Mouse (Mus musculus): Measurements from ENCODE around the gene Glipr1l1. TPM values are rescaled to one million over a fixed set of nuclear protein-coding genes. Genes with fewer than 3 reads are reported as not detected.
"Not testable (repeated sequence)": the region's sequence is repeated elsewhere in the genome, so short reads cannot be mapped to it uniquely, and the experiment has no call there.

Gene Glipr1l1
- polyA plus RNA-seq (2016; fragmentation: Nextera tagmentation; extraction: Ambion mirVana) = not detected in 2 replicates

GRCm38 (mm10) chr10:112059702-112060582, at the start of gene Glipr1l1:
TSS of gene Glipr1l1 (plus strand) at chr10:112060189.
- no peaks in the 10 kb centered on the region for H3K9me3 ChIP-seq
- no peaks in the 10 kb centered on the region for H3K36me3 ChIP-seq
- peak; percentile 72 for DNase-seq (ENCODE audit: low spot score)
- no peak within 1 kb of the TSS for H3K4me3 ChIP-seq
- no peak within 1 kb of the TSS for H3K27ac ChIP-seq
- WGBS = 45% methylated on average over 14 of the region's 14 CpGs
- H3K4me1 ChIP-seq (replicated peaks) = no peaks in the 10 kb centered on the region
- H3K27me3 ChIP-seq (ENCODE audit: insufficient read depth, poor library complexity, severe bottlenecking) = no peaks in the 10 kb centered on the region

- Histone ChIP-seq H3K4me1 (replicated peaks) (no peaks in the 10 kb centered on the region), H3K4me3 (no peak overlapping the region), H3K36me3 (no peaks in the 10 kb centered on the region), H3K27me3 (ENCODE audit: insufficient read depth, poor library complexity, severe bottlenecking) (no peaks in the 10 kb centered on the region), H3K9me3 (no peaks in the 10 kb centered on the region), H3K27ac (no peak overlapping the region)
- WGBS = 78% methylated on average over 2 of the region's 2 CpGs
- DNase-seq (ENCODE audit: low spot score) = no peak
Observed at GRCm38 (mm10) chr10:112023585-112023984, 36.4 kb upstream of the Glipr1l1 start.

DNA sequence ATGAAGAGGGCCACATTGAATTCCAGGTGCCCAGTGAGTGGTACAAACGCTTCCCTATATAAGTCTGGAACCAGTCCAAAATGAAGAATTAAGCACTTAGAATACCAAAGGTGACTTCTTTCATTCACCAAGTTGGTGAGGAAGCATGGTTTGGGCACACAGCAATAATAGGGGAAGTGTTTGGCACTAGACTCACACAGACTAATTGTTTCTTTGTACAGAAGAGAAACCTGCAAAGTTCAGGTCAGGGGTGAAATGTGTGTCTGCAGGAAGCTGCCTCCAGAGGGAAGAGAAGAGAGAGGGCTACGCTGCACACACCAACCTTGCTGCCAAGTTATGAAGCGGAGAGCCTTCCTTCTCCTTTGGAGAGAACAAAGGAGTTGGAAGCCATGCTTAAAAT, 31.3 kb upstream of the Glipr1l1 start:
- not testable (repeated sequence) for H3K4me1 ChIP-seq (replicated peaks); H3K36me3 ChIP-seq; H3K9me3 ChIP-seq; H3K27ac ChIP-seq; DNase-seq (ENCODE audit: low spot score); H3K27me3 ChIP-seq (ENCODE audit: insufficient read depth, poor library complexity, severe bottlenecking); H3K4me3 ChIP-seq
- WGBS = 79% methylated on average over 3 of the region's 3 CpGs

DNA sequence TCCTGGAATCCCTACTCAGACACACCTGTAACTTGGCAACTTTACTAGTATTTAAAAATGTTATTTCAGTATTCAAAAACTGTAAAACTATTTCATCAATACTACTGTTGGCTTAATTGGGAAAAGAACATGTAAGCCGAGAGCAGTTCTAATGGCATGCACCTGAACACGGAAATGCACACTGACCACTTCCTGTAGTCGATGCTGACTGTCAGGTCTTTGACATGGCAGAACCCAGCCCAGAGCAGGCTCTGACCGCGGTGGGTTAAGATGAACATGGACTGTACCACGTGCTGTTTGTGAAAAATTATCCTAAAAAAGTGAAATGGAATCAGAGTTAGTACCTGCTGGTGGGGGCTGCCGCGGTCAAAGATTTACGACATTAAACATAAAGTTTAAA, 16.5 kb upstream of the Glipr1l1 start:
- not testable (repeated sequence) for DNase-seq (ENCODE audit: low spot score); H3K27me3 ChIP-seq (ENCODE audit: insufficient read depth, poor library complexity, severe bottlenecking); H3K4me3 ChIP-seq; H3K4me1 ChIP-seq (replicated peaks); H3K27ac ChIP-seq; H3K36me3 ChIP-seq; H3K9me3 ChIP-seq
- 78% methylated on average over 9 of the region's 9 CpGs for WGBS

DNA sequence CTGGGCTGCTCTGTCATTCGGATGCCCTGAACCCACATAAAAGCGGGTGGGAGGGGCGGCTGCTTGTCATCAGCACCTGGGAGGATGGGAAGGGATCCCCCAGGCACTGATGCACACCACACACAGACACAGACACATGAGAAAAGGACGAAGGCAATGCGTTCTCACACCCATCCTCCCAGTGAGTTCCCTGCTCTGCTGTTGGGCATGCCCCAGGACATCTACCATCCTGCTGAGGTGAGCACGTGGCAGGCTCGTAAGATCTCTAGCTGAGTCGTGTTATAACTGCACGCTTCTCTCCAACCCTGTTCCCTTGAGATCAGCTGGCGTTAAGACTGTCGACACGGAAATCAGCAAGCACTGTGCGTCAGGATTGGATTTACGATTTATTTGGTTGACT, 15.7 kb upstream of the Glipr1l1 start:
- not testable (repeated sequence) for H3K4me1 ChIP-seq (replicated peaks); H3K27me3 ChIP-seq (ENCODE audit: insufficient read depth, poor library complexity, severe bottlenecking); H3K36me3 ChIP-seq; H3K27ac ChIP-seq; DNase-seq (ENCODE audit: low spot score); H3K4me3 ChIP-seq; H3K9me3 ChIP-seq
- WGBS = 71% methylated on average over 14 of the region's 14 CpGs

DNA sequence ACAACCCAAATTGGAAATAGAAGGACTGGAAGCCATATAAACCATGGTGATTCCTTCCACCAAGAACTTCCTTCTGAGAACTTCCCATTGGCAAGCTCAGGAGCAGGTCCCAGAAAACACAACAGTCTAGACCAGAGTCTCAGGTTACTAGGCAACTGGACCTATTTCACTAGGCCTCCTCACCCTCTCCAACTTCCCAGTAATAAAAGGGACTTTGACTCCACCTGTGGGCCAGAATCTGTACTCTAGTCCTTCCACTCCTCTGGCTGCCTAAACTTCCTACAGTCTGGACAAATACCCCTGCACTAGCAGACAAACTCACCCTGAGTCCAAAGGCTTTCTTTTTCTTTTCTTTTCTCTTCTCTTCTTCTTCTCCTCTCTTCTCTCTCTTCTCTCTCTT, 8.8 kb upstream of the Glipr1l1 start:
- H3K36me3 ChIP-seq = no peaks in the 10 kb centered on the region
- H3K9me3 ChIP-seq = no peaks in the 10 kb centered on the region
- no peak overlapping the region for H3K4me3 ChIP-seq
- H3K4me1 ChIP-seq (replicated peaks) = no peaks in the 10 kb centered on the region
- no peaks in the 10 kb centered on the region for H3K27me3 ChIP-seq (ENCODE audit: insufficient read depth, poor library complexity, severe bottlenecking)
- DNase-seq (ENCODE audit: low spot score) = no peak
- no peak overlapping the region for H3K27ac ChIP-seq

GRCm38 (mm10) chr10:112051956-112052355, 8.0 kb upstream of the Glipr1l1 start:
- not testable (repeated sequence) for H3K4me1 ChIP-seq (replicated peaks); H3K4me3 ChIP-seq; H3K27ac ChIP-seq; H3K9me3 ChIP-seq; H3K36me3 ChIP-seq; H3K27me3 ChIP-seq (ENCODE audit: insufficient read depth, poor library complexity, severe bottlenecking)
- 68% methylated on average over 2 of the region's 2 CpGs for WGBS
- DNase-seq (ENCODE audit: low spot score) = peak; percentile 35

DNA sequence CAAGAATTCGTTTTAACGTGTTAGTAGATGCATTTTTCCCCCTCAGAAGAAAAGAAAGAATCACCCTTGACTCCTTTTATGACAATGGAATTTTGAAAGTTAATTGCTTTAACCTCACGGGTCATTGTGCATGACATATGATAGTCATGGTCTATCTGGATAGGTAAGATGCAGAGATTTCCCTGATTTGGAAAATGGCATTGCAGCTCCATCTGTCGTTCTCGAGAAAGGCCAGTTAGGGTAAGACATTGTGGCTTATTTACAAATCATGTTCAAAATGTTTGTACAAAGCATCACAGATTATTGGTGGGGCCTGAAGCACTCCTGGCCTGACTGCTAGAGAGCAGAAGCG, 570 bp downstream of the Glipr1l1 start:
- H3K4me1 ChIP-seq (replicated peaks); H3K27me3 ChIP-seq (ENCODE audit: insufficient read depth, poor library complexity, severe bottlenecking); H3K9me3 ChIP-seq; H3K27ac ChIP-seq; H3K36me3 ChIP-seq; DNase-seq (ENCODE audit: low spot score); H3K4me3 ChIP-seq: not testable (repeated sequence)
- 84% methylated on average over 6 of the region's 6 CpGs for WGBS

DNA sequence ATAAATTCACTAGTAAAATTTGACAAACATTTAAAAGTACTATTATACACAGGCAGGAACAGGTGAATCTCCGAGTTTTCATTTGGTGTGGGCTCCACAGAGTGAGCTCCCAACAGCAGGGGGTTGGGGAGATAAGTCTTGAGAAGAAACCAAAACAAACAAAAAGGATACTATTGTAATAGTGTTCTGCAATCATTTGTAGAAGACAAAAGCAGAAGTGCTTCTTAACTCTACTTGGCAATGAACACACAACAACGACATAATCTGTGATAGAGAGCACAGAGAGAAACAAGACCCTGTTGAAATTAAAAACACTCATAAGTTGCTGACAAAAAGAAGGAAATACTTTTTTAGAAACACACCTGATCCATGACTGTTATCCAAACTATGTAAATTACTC, 20.1 kb downstream of the Glipr1l1 start:
- no peak overlapping the region for H3K27ac ChIP-seq
- no peaks in the 10 kb centered on the region for H3K9me3 ChIP-seq
- no peak for DNase-seq (ENCODE audit: low spot score)
- H3K27me3 ChIP-seq (ENCODE audit: insufficient read depth, poor library complexity, severe bottlenecking) = no peaks in the 10 kb centered on the region
- H3K36me3 ChIP-seq = no peaks in the 10 kb centered on the region
- H3K4me1 ChIP-seq (replicated peaks) = no peaks in the 10 kb centered on the region
- H3K4me3 ChIP-seq = no peak overlapping the region
- 54% methylated on average over 2 of the region's 2 CpGs for WGBS

DNA sequence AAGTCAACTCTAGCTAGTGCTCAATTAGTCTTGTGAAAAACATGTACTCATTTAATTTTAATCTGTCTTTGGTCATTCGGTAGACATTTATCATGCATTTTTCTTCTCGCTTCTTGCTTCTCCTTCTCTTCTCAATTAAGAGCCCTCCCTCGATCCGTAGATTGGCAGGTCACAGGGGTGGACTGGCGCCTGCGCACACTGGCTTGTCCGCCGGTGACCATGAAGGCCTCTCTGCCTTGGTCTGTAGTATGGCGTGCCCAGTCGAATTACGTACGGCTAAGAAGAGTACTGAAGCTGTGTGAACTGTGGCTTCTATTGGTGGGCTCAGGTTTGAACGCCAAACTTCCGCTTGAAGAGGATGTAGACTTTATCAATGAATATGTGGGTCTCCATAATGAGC, 23.2 kb downstream of the Glipr1l1 start, which contains the start of gene Glipr1l2:
Gene Glipr1l2 (plus strand): TSS at position 198 of the 400 bp plus-strand sequence.
- Histone ChIP-seq H3K9me3 (no peaks in the 10 kb centered on the region), H3K27ac (no peak within 1 kb of the TSS), H3K4me1 (replicated peaks) (no peaks in the 10 kb centered on the region), H3K4me3 (no peak within 1 kb of the TSS), H3K27me3 (ENCODE audit: insufficient read depth, poor library complexity, severe bottlenecking) (no peaks in the 10 kb centered on the region), H3K36me3 (no peaks in the 10 kb centered on the region)
- DNase-seq (ENCODE audit: low spot score) = no peak
- WGBS = 94% methylated on average over 14 of the region's 14 CpGs

DNA sequence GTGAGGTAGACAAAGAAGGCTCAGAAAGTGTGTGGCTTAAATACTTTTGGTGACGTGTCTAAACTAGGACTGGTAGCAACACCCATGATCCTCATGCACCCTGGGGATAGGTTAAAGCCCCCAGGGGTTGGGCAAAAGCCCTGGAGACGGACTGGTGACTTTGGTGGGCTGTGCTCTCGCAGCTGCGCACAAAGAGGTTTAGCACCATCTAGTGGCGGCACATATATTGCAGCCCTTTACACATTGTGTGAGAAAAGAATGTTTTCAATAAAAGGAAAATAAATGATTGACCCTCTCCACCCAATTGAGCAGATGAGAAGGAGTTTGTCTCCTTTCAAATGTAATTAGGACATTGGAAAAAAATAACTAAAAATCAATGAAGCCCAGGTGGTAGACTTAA, 45.8 kb downstream of the Glipr1l1 start:
- H3K36me3 ChIP-seq; H3K27ac ChIP-seq; H3K4me3 ChIP-seq; H3K27me3 ChIP-seq (ENCODE audit: insufficient read depth, poor library complexity, severe bottlenecking); H3K4me1 ChIP-seq (replicated peaks): not testable (repeated sequence)
- 8% methylated on average over 5 of the region's 5 CpGs for WGBS
- peaks cover 16% of the 10 kb centered on the region; the same call in 1 of the 2 replicates for H3K9me3 ChIP-seq
- peak; percentile 59 for DNase-seq (ENCODE audit: low spot score)

- H3K36me3 ChIP-seq = no peaks in the 10 kb centered on the region
- no peaks in the 10 kb centered on the region for H3K27me3 ChIP-seq (ENCODE audit: insufficient read depth, poor library complexity, severe bottlenecking)
- H3K27ac ChIP-seq = no peak overlapping the region
- no peak for DNase-seq (ENCODE audit: low spot score)
- H3K4me1 ChIP-seq (replicated peaks) = no peaks in the 10 kb centered on the region
- no peaks in the 10 kb centered on the region for H3K9me3 ChIP-seq
- no peak overlapping the region for H3K4me3 ChIP-seq
- 94% methylated on average over 7 of the region's 7 CpGs for WGBS
Observed at GRCm38 (mm10) chr10:112110401-112110800, 50.4 kb downstream of the Glipr1l1 start.

DNA sequence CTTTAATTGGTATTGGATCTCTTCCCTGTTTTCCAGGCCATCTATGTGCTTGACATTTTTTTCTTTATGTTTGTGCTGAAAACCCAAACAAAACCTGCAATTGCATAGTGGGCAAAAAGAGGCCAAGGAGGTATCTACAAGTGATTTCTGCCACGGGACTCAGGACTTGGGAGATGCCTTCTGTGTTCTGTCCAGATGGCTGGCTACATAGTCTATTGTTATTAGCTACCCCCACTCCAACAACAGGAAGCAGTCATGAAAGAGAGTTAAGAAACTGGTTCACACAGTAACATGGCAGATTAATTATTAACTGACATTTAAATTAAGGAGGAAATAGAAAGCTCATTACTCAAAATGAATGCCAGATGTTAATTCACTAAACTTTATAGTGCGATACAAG, 65.1 kb downstream of the Glipr1l1 start:
- H3K27ac ChIP-seq; H3K36me3 ChIP-seq; H3K4me3 ChIP-seq; DNase-seq (ENCODE audit: low spot score); H3K4me1 ChIP-seq (replicated peaks); H3K27me3 ChIP-seq (ENCODE audit: insufficient read depth, poor library complexity, severe bottlenecking); H3K9me3 ChIP-seq: not testable (repeated sequence)
- 84% methylated on average over 2 of the region's 2 CpGs for WGBS
